In the genomic region with DNA sequence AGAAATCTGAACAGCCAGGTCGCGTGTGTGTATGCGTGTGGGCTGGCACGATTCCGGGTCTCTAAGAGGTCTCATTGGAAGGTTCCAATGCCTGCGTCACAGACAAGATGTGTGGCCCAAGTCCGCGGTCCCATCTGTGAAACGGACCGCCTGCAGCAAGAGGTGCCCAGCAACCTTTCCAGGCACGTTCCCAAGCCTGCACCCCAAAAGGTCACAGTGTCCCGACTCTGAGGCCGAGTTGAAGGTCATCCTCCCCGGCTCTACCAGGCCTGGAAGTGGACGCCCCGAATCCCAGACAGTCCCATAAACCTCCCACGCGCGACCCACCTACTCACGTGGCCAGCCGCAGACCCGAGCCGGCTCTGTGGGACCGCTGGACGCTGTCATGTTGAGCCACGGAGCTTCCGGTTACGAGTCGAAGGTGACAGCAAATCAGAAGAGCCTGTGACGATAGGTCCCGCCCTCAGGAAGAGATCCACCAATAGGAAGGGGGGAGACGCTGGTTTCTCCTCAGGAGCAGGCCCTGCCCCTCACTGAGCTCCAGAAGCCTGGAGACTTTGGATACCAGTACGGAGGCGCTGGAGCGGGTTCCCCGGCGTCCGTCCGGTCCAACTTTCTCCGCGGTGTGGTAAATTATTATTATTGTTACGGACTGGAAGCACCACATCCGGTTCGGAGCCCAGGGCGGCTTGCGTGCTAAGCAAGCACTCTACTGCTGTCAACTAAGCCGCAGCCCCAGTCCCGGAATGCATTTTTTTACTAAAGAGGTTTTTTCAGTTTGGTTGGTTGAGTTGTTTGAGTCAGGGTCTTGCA, we compare ENCODE assay signal across 8 mouse cellular contexts. TPM values are rescaled to one million over a fixed set of nuclear protein-coding genes. Genes with fewer than 3 reads are reported as not detected.
DNase-seq lines count a peak whose midpoint lies in the region; ATAC-seq and TF ChIP-seq lines count a peak whose summit lies in the region.

A gene (minus strand): TSS at position 417 of the 813 bp plus-strand sequence.

- ATAC-seq in forebrain, embryonic 12.5 days (ENCODE audit: low FRiP score): peak; percentile 100
- ATAC-seq in heart, postnatal 0 days (ENCODE audit: insufficient read depth, low read depth): peak; percentile 98
- ATAC-seq in liver, embryonic 16.5 days (ENCODE audit: low read depth): peak; percentile 99
- ATAC-seq in neural tube, embryonic 13.5 days (ENCODE audit: low read depth): peak; percentile 99

- no peaks in the 10 kb centered on the region for H3K27me3 ChIP-seq in E14TG2a.4 (ENCODE audit: insufficient read depth, low read length)
- H3K27me3 ChIP-seq in forebrain, embryonic 12.5 days: no peaks in the 10 kb centered on the region
- no peaks in the 10 kb centered on the region for H3K27me3 ChIP-seq in heart, postnatal 0 days (ENCODE audit: control insufficient read depth, insufficient read depth, low read length)
- no peaks in the 10 kb centered on the region for H3K27me3 ChIP-seq in liver, embryonic 16.5 days (ENCODE audit: control insufficient read depth, insufficient read depth, low read depth, low read length)
- no peaks in the 10 kb centered on the region for H3K27me3 ChIP-seq in neural tube, embryonic 13.5 days
- H3K27me3 ChIP-seq in testis, adult 2 months (ENCODE audit: control insufficient read depth, insufficient read depth, low read length): no peaks in the 10 kb centered on the region

- H3K36me3 ChIP-seq in E14TG2a.4 (ENCODE audit: insufficient read depth, low read length): peaks cover 34% of the 10 kb centered on the region
- no peaks in the 10 kb centered on the region for H3K36me3 ChIP-seq in forebrain, embryonic 12.5 days (replicated peaks)
- 0 out of 2 replicates have a peak, but pooled peaks cover 4% of the 10 kb centered on the region for H3K36me3 ChIP-seq in heart, postnatal 0 days (replicated peaks; ENCODE audit: control insufficient read depth, insufficient read depth, low read length)
- no peaks in the 10 kb centered on the region for H3K36me3 ChIP-seq in liver, embryonic 16.5 days (ENCODE audit: control insufficient read depth, insufficient read depth)
- peaks cover 6% of the 10 kb centered on the region; the same call in 1 of the 2 replicates for H3K36me3 ChIP-seq in neural tube, embryonic 13.5 days
- peaks cover under 1% of the 10 kb centered on the region; the same call in 1 of the 2 replicates for H3K36me3 ChIP-seq in testis, adult 2 months (ENCODE audit: control insufficient read depth, insufficient read depth, low read length)

- peak; percentile 68 for TF ChIP-seq POLR2A in testis, adult 2 months (IDR thresholded peaks at IDR 0.05; ENCODE audit: control insufficient read depth, low read depth, low read length)

- peak within 1 kb of the TSS; percentile 74 for H3K9ac ChIP-seq in forebrain, embryonic 12.5 days
- peak within 1 kb of the TSS; percentile 77 for H3K9ac ChIP-seq in heart, postnatal 0 days (replicated peaks; ENCODE audit: low read depth, low read length)
- H3K9ac ChIP-seq in liver, embryonic 16.5 days (ENCODE audit: low read depth, low read length): peak within 1 kb of the TSS; percentile 77
- peak within 1 kb of the TSS; percentile 84 for H3K9ac ChIP-seq in neural tube, embryonic 13.5 days

- TF ChIP-seq CTCF in E14TG2a.4 (conservative IDR thresholded peaks at IDR 0.05; ENCODE audit: low read length): no peak
- no peak for TF ChIP-seq CTCF in heart, postnatal 0 days (IDR thresholded peaks at IDR 0.05; ENCODE audit: low read depth)
- TF ChIP-seq CTCF in testis, adult 2 months (IDR thresholded peaks at IDR 0.05; ENCODE audit: control insufficient read depth, insufficient read depth, insufficient replicate concordance, low read depth, low read length): no peak

- H3K4me3 ChIP-seq in E14TG2a.4 (replicated peaks; ENCODE audit: low read length): peak within 1 kb of the TSS; percentile 95
- peak within 1 kb of the TSS; percentile 72 for H3K4me3 ChIP-seq in forebrain, embryonic 12.5 days (replicated peaks)
- peak within 1 kb of the TSS; percentile 88 for H3K4me3 ChIP-seq in heart, postnatal 0 days (ENCODE audit: low read depth, low read length)
- H3K4me3 ChIP-seq in liver, embryonic 16.5 days (ENCODE audit: low read depth, low read length): peak within 1 kb of the TSS; percentile 79
- H3K4me3 ChIP-seq in neural tube, embryonic 13.5 days: peak within 1 kb of the TSS; percentile 74
- H3K4me3 ChIP-seq in testis, adult 2 months (ENCODE audit: control insufficient read depth, low read depth, low read length): peak within 1 kb of the TSS; percentile 99

- H3K27ac ChIP-seq in forebrain, embryonic 12.5 days: peak within 1 kb of the TSS; percentile 68
- peak within 1 kb of the TSS; percentile 78 for H3K27ac ChIP-seq in heart, postnatal 0 days (ENCODE audit: low read depth)
- peak within 1 kb of the TSS; percentile 34; the same call in 1 of the 2 replicates for H3K27ac ChIP-seq in liver, embryonic 16.5 days (ENCODE audit: low read length)
- peak within 1 kb of the TSS; percentile 72 for H3K27ac ChIP-seq in neural tube, embryonic 13.5 days (replicated peaks)
- peak within 1 kb of the TSS; percentile 98 for H3K27ac ChIP-seq in testis, adult 2 months (ENCODE audit: control insufficient read depth, insufficient read depth, low read depth, low read length)

- H3K4me1 ChIP-seq in E14TG2a.4 (replicated peaks; ENCODE audit: low read depth, low read length): peaks cover 25% of the 10 kb centered on the region
- peaks cover 15% of the 10 kb centered on the region for H3K4me1 ChIP-seq in forebrain, embryonic 12.5 days
- H3K4me1 ChIP-seq in heart, postnatal 0 days (ENCODE audit: control insufficient read depth, insufficient read depth): peaks cover 9% of the 10 kb centered on the region; the same call in 1 of the 2 replicates
- H3K4me1 ChIP-seq in liver, embryonic 16.5 days (ENCODE audit: control insufficient read depth, low read depth, low read length): peaks cover 8% of the 10 kb centered on the region
- H3K4me1 ChIP-seq in neural tube, embryonic 13.5 days (replicated peaks): peaks cover 24% of the 10 kb centered on the region
- H3K4me1 ChIP-seq in testis, adult 2 months (ENCODE audit: control insufficient read depth, insufficient read depth, low read length): peaks cover 8% of the 10 kb centered on the region

- DNase-seq in c-Kit-positive CD71-positive TER-119-positive erythroid progenitor cells, embryonic 14.5 days (ENCODE audit: low spot score): peak; percentile 97
- DNase-seq in heart, postnatal 0 days (ENCODE audit: low spot score): peak; percentile 97
- DNase-seq in kidney, postnatal 4 days: peak; percentile 91 to 95

- no peak for TF ChIP-seq EP300 in heart, postnatal 0 days (IDR thresholded peaks at IDR 0.05; ENCODE audit: low read depth)

- no peaks in the 10 kb centered on the region for H3K9me3 ChIP-seq in E14TG2a.4 (ENCODE audit: low read length)
- no peaks in the 10 kb centered on the region for H3K9me3 ChIP-seq in forebrain, embryonic 12.5 days
- H3K9me3 ChIP-seq in heart, postnatal 0 days (replicated peaks; ENCODE audit: control insufficient read depth, low read length): no peaks in the 10 kb centered on the region
- H3K9me3 ChIP-seq in liver, embryonic 16.5 days (replicated peaks; ENCODE audit: control insufficient read depth, low read length): no peaks in the 10 kb centered on the region
- no peaks in the 10 kb centered on the region for H3K9me3 ChIP-seq in neural tube, embryonic 13.5 days

- H3K4me2 ChIP-seq in forebrain, embryonic 12.5 days: peak within 1 kb of the TSS; percentile 88
- peak within 1 kb of the TSS; percentile 84 for H3K4me2 ChIP-seq in heart, postnatal 0 days (ENCODE audit: low read depth, low read length)
- peak within 1 kb of the TSS; percentile 82 for H3K4me2 ChIP-seq in liver, embryonic 16.5 days (ENCODE audit: low read depth, low read length)
- H3K4me2 ChIP-seq in neural tube, embryonic 13.5 days: peak within 1 kb of the TSS; percentile 66

- WGBS in forebrain, embryonic 12.5 days: under 1% methylated on average over 48 of the region's 48 CpGs
- under 1% methylated on average over 48 of the region's 48 CpGs for WGBS in heart, postnatal 0 days
- under 1% methylated on average over 48 of the region's 48 CpGs for WGBS in liver, embryonic 16.5 days (ENCODE audit: insufficient replicate concordance)
- WGBS in neural tube, embryonic 13.5 days: under 1% methylated on average over 48 of the region's 48 CpGs

RNA-seq across cellular contexts. Expression of the gene that starts here (rescaled TPM):
- polyA plus RNA-seq in forebrain, embryonic 12.5 days (2016; fragmentation: Nextera tagmentation; extraction: Ambion mirVana): 35.0 and 39.0 TPM in 2 replicates
- 106 and 138 TPM in 2 replicates for total RNA-seq in heart, postnatal 0 days (2014; rRNA removed; ENCODE audit: low replicate concordance)
- 80.1 and 82.0 TPM in 2 replicates for polyA plus RNA-seq in heart, postnatal 0 days (2015; fragmentation: Nextera tagmentation; extraction: Ambion mirVana)
- polyA plus RNA-seq in liver, embryonic 16.5 days (2015; fragmentation: Nextera tagmentation; extraction: Ambion mirVana): 21.1 and 22.2 TPM in 2 replicates
- 47.9 and 57.8 TPM in 2 replicates for polyA plus RNA-seq in neural tube, embryonic 13.5 days (2015; fragmentation: Nextera tagmentation; extraction: Ambion mirVana)
- polyA plus RNA-seq in testis, adult 2 months (2012; rRNA removed): 71.6 and 72.6 TPM in 2 replicates

Comparison
In these comparisons a context has a peak if more than half of its experiments do, and no peak if none do; other contexts are left out.
1. Peak in every context shown above with its lines: DNase-seq, ATAC-seq, H3K4me3 ChIP-seq and H3K27ac ChIP-seq.
2. H3K27ac ChIP-seq: peak in every context shown above with its lines; median percentile 98 in testis, adult 2 months; 78 in heart, postnatal 0 days; 72 in neural tube, embryonic 13.5 days; 68 in forebrain, embryonic 12.5 days; 34 in liver, embryonic 16.5 days.